Mouse (Mus musculus) liver, adult 2 months (tissue): ENCODE measurements around the gene Fat3. TPM values are rescaled to one million over a fixed set of nuclear protein-coding genes. Genes with fewer than 3 reads are reported as not detected.

Source experiments
- DNase-seq: peaks from one replicate; pipeline ENCODE4 v3.0.0-alpha.2; 2011; ENCODE audit warnings: low read depth, low spot score; ENCODE audit errors: extremely low read depth
- H3K27ac ChIP-seq: fragments of 200-500 bp; replicated peaks from 2 replicates; pipeline ENCODE4 v1.5.1; 2012; ENCODE audit warnings: low read depth, mild to moderate bottlenecking, control low read depth, inconsistent platforms, low read length; ENCODE audit not compliant: insufficient read depth
- H3K27me3 ChIP-seq: fragments of 200-500 bp; 2 replicates; pipeline ENCODE4 v1.6.1; 2012; ENCODE audit warnings: mild to moderate bottlenecking, moderate library complexity, low read length, inconsistent platforms; ENCODE audit not compliant: control insufficient read depth, insufficient read depth
- H3K36me3 ChIP-seq: fragments of 200-500 bp; 2 replicates; pipeline ENCODE4 v1.6.1; 2012; ENCODE audit warnings: low read length, inconsistent platforms; ENCODE audit not compliant: control insufficient read depth, insufficient read depth
- H3K4me1 ChIP-seq: fragments of 200-500 bp; 2 replicates; pipeline ENCODE4 v1.6.1; 2011; ENCODE audit warnings: low read length; ENCODE audit not compliant: control insufficient read depth, insufficient read depth
- H3K4me3 ChIP-seq: fragments of 200-500 bp; 2 replicates; pipeline ENCODE4 v1.5.1; 2011; ENCODE audit warnings: low read depth, mild to moderate bottlenecking, control low read depth, low read length, moderate library complexity; ENCODE audit not compliant: insufficient read depth
- H3K79me2 ChIP-seq: fragments of 200-500 bp; 2 replicates; pipeline ENCODE4 v1.6.1; 2012; ENCODE audit warnings: inconsistent platforms, mild to moderate bottlenecking, low read length, moderate library complexity; ENCODE audit not compliant: control insufficient read depth, insufficient read depth
- H3K9ac ChIP-seq: fragments of 200-500 bp; 2 replicates; pipeline ENCODE4 v1.6.1; 2012; ENCODE audit warnings: low read depth, mild to moderate bottlenecking, control low read depth, inconsistent platforms, low read length
- CTCF ChIP-seq: fragments of 200-500 bp; IDR thresholded peaks from 2 replicates; pipeline ENCODE4 v1.5.1; 2011; ENCODE audit warnings: low read depth, low read length, control low read depth
- POLR2A ChIP-seq: fragments of 200-500 bp; IDR thresholded peaks from 2 replicates; pipeline ENCODE4 v1.6.1; 2011; ENCODE audit warnings: low read length, control low read depth; ENCODE audit not compliant: insufficient read depth; ENCODE audit errors: extremely low read depth
- WGBS: fragments of 180-500 bp; shearing (Covaris S2); methylation state at CpG from one replicate; pipeline ENCODE4 v1.1.7; 2018; 5-methylcytosine and 5-hydroxymethylcytosine counted together
- polyA plus RNA-seq: library from polyadenylated mRNA; depleted of rRNA; stranded (reverse); fragments of >200 nt; gene quantifications from 2 replicates; pipeline ENCODE4 v1.2.3, GENCODE M21; 2012
- total RNA-seq: library from RNA; depleted of rRNA; stranded (reverse); fragments of >200 nt; gene quantifications from 2 replicates; pipeline ENCODE4 v1.2.3, GENCODE M21; 2014

The Fat3 gene
- total and polyA plus RNA-seq, 2 experiments = 0.09 TPM; not detected in 1

- no peaks in the 10 kb centered on the region for H3K27me3 ChIP-seq
- H3K4me3 ChIP-seq = no peak overlapping the region
- TF ChIP-seq POLR2A (no peak), CTCF (no peak)
- no peaks in the 10 kb centered on the region for H3K4me1 ChIP-seq
- H3K27ac ChIP-seq = no peak overlapping the region
- H3K9ac ChIP-seq = no peak overlapping the region
- DNase-seq = no peak
- no peaks in the 10 kb centered on the region for H3K36me3 ChIP-seq
- no peaks in the 10 kb centered on the region for H3K79me2 ChIP-seq
These were observed 584.5 kb downstream of the Fat3 start for GRCm38 (mm10) chr9:15916600-15916999.

- no peak overlapping the region for H3K4me3 ChIP-seq
- no peaks in the 10 kb centered on the region for H3K4me1 ChIP-seq
- no peaks in the 10 kb centered on the region for H3K27me3 ChIP-seq
- no peaks in the 10 kb centered on the region for H3K36me3 ChIP-seq
- WGBS = 53% methylated on average over 1 of the region's 1 CpGs
- no peaks in the 10 kb centered on the region for H3K79me2 ChIP-seq
- H3K9ac ChIP-seq = no peak overlapping the region
- DNase-seq = no peak
- H3K27ac ChIP-seq = no peak overlapping the region
- TF ChIP-seq POLR2A (no peak), CTCF (no peak)
These were observed 588.4 kb downstream of the Fat3 start for GRCm38 (mm10) chr9:15912735-15913134.

DNA sequence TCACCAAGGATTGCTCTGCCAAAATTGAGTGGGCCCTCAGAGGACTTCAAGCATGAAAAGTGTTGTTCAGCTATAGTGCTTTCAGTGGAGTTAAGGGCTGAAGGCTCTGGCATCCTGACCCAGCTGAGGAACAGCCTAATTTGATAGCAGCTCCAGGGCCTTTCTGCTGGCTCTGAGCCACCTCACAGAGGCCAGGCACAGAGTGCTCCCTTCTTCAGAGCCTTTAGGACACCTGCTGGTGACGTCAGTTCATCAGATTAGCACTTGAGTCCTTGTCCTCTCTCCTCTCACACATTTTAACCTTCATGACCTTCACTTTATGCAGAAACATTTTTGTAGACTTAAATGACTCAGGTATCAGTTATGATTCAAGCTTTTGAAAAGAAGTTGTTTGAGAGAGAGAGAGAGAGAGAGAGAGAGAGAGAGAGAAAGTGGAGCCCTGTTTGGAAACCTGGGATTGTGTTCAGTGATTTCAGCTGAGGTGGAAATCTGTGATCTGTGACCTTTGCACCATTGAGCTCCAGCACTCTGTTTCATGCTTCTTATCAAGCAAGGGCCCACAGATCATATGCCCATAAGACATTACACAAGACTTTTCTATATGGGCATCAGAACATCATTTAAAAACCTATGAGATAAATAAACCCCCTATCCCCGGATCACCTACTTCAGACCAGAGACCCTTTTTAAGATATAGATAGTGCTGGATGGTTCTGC is 591.5 kb downstream of the Fat3 start:
- TF ChIP-seq POLR2A (no peak), CTCF (no peak)
- DNase-seq = no peak
- Histone ChIP-seq H3K9ac (no peak overlapping the region), H3K4me3 (no peak overlapping the region), H3K27ac (no peak overlapping the region), H3K79me2 (no peaks in the 10 kb centered on the region), H3K27me3 (no peaks in the 10 kb centered on the region), H3K4me1 (no peaks in the 10 kb centered on the region), H3K36me3 (no peaks in the 10 kb centered on the region)
- WGBS = 73% methylated on average over 2 of the region's 2 CpGs

DNA sequence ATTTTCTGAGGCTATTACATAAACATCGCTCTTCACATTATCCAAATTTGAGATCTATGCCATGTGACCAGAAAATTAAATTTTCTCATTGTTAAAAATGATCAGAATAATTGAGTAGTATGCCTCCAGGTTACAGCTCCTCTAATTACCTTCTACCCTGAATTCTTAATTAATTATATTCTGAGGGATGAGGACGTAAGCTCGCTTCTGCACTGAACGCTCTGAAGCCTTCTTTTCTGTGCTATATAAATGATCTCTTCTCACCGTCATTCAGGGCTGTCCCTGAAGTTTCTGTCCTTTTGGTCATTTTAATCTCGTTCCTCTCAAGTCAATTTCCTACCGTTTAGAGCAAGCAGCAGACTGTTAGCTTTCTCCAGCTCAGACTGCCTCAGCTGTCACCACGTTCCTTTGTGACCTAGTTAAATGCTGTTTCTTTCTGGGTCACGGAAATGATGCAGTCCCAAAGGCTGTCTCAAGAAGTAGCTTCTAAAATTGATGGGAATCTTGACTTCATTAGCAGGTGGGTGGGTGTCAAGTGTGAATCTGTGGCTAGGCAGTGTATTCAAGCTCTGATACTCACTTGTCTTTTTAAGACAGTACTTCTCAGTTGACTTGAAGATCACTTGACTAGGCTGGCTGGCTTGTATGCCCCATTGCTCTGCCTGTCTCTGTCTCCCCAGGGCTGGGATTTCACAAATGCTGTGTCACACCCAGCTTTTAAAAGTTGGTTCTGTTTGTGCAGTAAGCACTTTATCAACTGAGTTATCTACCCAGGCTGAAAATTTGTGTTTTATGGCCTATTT is 596.9 kb downstream of the Fat3 start:
- no peak for DNase-seq
- H3K27ac ChIP-seq = no peak overlapping the region
- no peak for TF ChIP-seq POLR2A
- no peak for TF ChIP-seq CTCF
- no peaks in the 10 kb centered on the region for H3K36me3 ChIP-seq
- H3K9ac ChIP-seq = no peak overlapping the region
- H3K79me2 ChIP-seq = no peaks in the 10 kb centered on the region
- H3K4me1 ChIP-seq = no peaks in the 10 kb centered on the region
- no peak overlapping the region for H3K4me3 ChIP-seq
- no peaks in the 10 kb centered on the region for H3K27me3 ChIP-seq
- 74% methylated on average over 9 of the region's 9 CpGs for WGBS

DNA sequence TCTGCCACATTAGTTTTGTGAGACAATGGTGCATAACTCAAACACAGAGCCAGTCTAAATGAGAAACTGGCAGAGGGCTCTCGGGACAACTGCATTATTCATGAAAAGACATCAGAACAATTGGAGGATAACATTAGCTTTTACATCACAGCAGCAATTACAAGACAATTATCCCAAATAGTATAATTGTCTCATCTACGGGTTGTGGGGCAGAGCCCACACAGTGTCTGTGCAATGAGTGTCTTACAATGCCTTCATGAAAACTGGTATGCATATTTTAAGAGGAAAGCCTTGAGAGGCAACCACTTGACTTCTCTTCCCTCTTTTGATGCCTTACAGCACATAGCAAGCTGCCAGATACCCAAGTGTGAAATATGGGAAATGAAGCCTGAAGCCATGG is 603.0 kb downstream of the Fat3 start:
- Histone ChIP-seq H3K79me2 (no peaks in the 10 kb centered on the region), H3K4me1 (no peaks in the 10 kb centered on the region), H3K36me3 (no peaks in the 10 kb centered on the region), H3K27me3 (no peaks in the 10 kb centered on the region), H3K4me3 (no peak overlapping the region), H3K9ac (no peak overlapping the region), H3K27ac (no peak overlapping the region)
- WGBS = 78% methylated on average over 2 of the region's 2 CpGs
- no peak for TF ChIP-seq POLR2A
- no peak for TF ChIP-seq CTCF
- no peak for DNase-seq

DNA sequence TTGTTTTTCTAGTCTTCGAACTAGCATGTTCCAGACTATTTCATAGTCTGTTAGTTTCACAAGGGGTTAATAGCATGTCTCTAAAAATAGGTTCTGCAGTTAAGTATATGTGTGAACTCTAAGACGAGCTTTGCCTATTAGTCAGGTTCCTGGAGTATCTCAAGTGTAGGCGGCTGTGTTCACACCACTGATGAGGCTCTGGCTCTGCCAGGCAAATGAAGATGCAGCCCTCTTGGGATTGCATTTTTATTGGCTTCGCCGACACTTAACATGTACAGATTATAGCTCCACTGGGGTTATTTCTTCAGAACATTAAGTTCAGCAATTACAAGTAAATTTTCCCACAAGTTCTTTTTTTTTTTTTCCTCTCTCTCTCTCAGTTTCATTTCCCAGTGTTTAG is 614.3 kb downstream of the Fat3 start:
- Histone ChIP-seq H3K36me3 (no peaks in the 10 kb centered on the region), H3K9ac (no peak overlapping the region), H3K27ac (no peak overlapping the region), H3K79me2 (no peaks in the 10 kb centered on the region), H3K4me3 (no peak overlapping the region), H3K27me3 (no peaks in the 10 kb centered on the region), H3K4me1 (no peaks in the 10 kb centered on the region)
- no peak for DNase-seq
- TF ChIP-seq POLR2A (no peak), CTCF (no peak)
- WGBS = 80% methylated on average over 5 of the region's 5 CpGs
